Mouse (Mus musculus) liver, embryonic 14.5 days (tissue): ENCODE results near the gene Golga7b. TPM values are rescaled to one million over a fixed set of nuclear protein-coding genes. Genes with fewer than 3 reads are reported as not detected.

Experiments used
- ATAC-seq: fragments of 200-750 bp; cut with Nextera tagmentation; 2 replicates; pipeline ENCODE4 v1.8.0; 2017; ENCODE audit warnings: moderate number of reproducible peaks, mild to moderate bottlenecking, moderate library complexity; ENCODE audit not compliant: insufficient read depth
- DNase-seq, 3 experiments: peaks; one replicate each; pipeline ENCODE4 v3.0.0-alpha.2; 2012 to 2013; ENCODE audit warnings: low read depth in 3 of 3, low spot score in 3 of 3
- H3K27ac ChIP-seq: fragments of 300-500 bp; sonication (generic); 2 replicates; pipeline ENCODE4 v1.5.1; 2014; ENCODE audit warnings: moderate library complexity, mild to moderate bottlenecking, control low read depth, inconsistent platforms
- H3K27me3 ChIP-seq: fragments of 300-500 bp; sonication (generic); 2 replicates; pipeline ENCODE4 v1.6.1; 2014; ENCODE audit warnings: mild to moderate bottlenecking, low read length, moderate library complexity; ENCODE audit not compliant: control insufficient read depth, insufficient read depth
- H3K36me3 ChIP-seq: fragments of 300-500 bp; sonication (generic); replicated peaks from 2 replicates; pipeline ENCODE4 v1.6.1; 2014; ENCODE audit warnings: low read depth; ENCODE audit not compliant: control insufficient read depth, insufficient read depth
- H3K4me1 ChIP-seq, 2 experiments: fragments of 200-500 bp in 1 of 2; fragments of 300-500 bp in 1 of 2; sonication (generic) in 1 of 2; replicated peaks; 2 replicates each; pipeline ENCODE4 v1.6.1; 2012 to 2014; ENCODE audit warnings: antibody characterized with exemption in 1 of 2, inconsistent platforms in 1 of 2, low read length in 1 of 2; ENCODE audit not compliant: control insufficient read depth in 2 of 2, insufficient read depth in 2 of 2
- H3K4me2 ChIP-seq: fragments of 300-500 bp; sonication (generic); 2 replicates; pipeline ENCODE4 v1.6.1; 2014; ENCODE audit warnings: low read depth, mild to moderate bottlenecking, control low read depth, moderate library complexity
- H3K4me3 ChIP-seq, 2 experiments: fragments of 200-500 bp in 1 of 2; fragments of 300-500 bp in 1 of 2; sonication (generic) in 1 of 2; 2 replicates each; pipeline ENCODE4 v1.5.1; 2012 to 2014; ENCODE audit warnings: low read depth in 2 of 2, low read length in 2 of 2, mild to moderate bottlenecking in 2 of 2, control low read depth in 1 of 2, inconsistent platforms in 1 of 2, moderate library complexity in 1 of 2; ENCODE audit not compliant: insufficient read depth in 1 of 2
- H3K9ac ChIP-seq: fragments of 300-500 bp; sonication (generic); replicated peaks from 2 replicates; pipeline ENCODE4 v1.6.1; 2014; ENCODE audit warnings: mild to moderate bottlenecking, control low read depth, moderate library complexity
- H3K9me3 ChIP-seq: fragments of 300-500 bp; sonication (generic); 2 replicates; pipeline ENCODE4 v1.6.1; 2016; ENCODE audit warnings: low read length, mixed read lengths; ENCODE audit not compliant: control insufficient read depth
- CTCF ChIP-seq: IDR thresholded peaks from 2 replicates; pipeline ENCODE4 v1.5.1; 2016; ENCODE audit warnings: antibody characterized with exemption, low read depth, control low read depth
- EP300 ChIP-seq: IDR thresholded peaks from 2 replicates; pipeline ENCODE4 v1.6.1; 2016; ENCODE audit warnings: antibody characterized with exemption, low read depth
- WGBS: fragments of 180-500 bp; shearing (Covaris S2); extraction: QIAGEN DNeasy Blood & Tissue Kit; methylation state at CpG from one replicate; pipeline ENCODE4 v1.1.7; 2014; ENCODE audit not compliant: insufficient replicate concordance; 5-methylcytosine and 5-hydroxymethylcytosine counted together
- polyA plus RNA-seq, 2 experiments: library from polyadenylated mRNA; depleted of rRNA in 1 of 2; stranded (reverse) in 1 of 2; unstranded in 1 of 2; fragments of >200 nt; fragmentation: Nextera tagmentation in 1 of 2; extraction: Ambion mirVana in 1 of 2; gene quantifications; 2 replicates each; pipeline versions ENCODE4 v1.2.1 to v1.2.3; 2012 to 2014

Gene Golga7b
- polyA plus RNA-seq, 2 experiments = not detected

GRCm38 (mm10) chr19:42277288-42277687, 29.9 kb downstream of the Golga7b start:
- H3K9ac ChIP-seq = no peak overlapping the region
- 61% methylated on average over 6 of the region's 6 CpGs for WGBS
- TF ChIP-seq EP300 (no peak), CTCF (no peak)
- DNase-seq (no peak), ATAC-seq (no peak)
- H3K36me3 ChIP-seq = no peaks in the 10 kb centered on the region
- no peaks in the 10 kb centered on the region for H3K27me3 ChIP-seq
- H3K27ac ChIP-seq = no peak overlapping the region
- H3K4me3 ChIP-seq = no peak overlapping the region
- H3K9me3 ChIP-seq = no peaks in the 10 kb centered on the region
- H3K4me2 ChIP-seq = no peak overlapping the region
- H3K4me1 ChIP-seq = no peaks in the 10 kb centered on the region

DNA sequence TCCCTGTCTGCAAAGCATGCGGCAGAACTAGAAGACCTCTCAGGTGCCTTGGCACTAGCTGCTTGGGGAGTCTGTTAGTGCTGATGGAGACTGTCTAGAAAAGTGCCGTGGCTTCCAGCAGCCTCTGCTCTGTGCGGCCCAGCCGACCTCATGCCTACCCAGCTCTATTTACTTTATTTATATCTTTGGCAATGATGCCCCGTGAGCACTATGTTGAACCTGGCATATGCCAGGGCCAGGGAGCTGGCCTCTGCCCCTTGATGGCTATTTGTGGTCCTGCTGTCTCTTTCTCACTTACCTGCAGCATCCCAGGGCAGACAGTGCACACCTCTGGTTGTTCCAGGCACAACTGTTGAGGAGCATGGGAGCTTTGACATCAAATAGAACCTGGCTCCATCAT, 31.1 kb downstream of the Golga7b start:
- Histone ChIP-seq H3K9me3 (no peaks in the 10 kb centered on the region), H3K27me3 (no peaks in the 10 kb centered on the region), H3K4me1 (no peaks in the 10 kb centered on the region), H3K36me3 (no peaks in the 10 kb centered on the region), H3K4me2 (no peak overlapping the region), H3K27ac (no peak overlapping the region), H3K9ac (no peak overlapping the region), H3K4me3 (no peak overlapping the region)
- 52% methylated on average over 5 of the region's 5 CpGs for WGBS
- DNase-seq = no peak
- no peak for ATAC-seq
- TF ChIP-seq EP300 (no peak), CTCF (no peak)

GRCm38 (mm10) chr19:42279611-42280010, 32.2 kb downstream of the Golga7b start:
- Histone ChIP-seq H3K27ac (no peak overlapping the region), H3K9ac (no peak overlapping the region), H3K4me3 (no peak overlapping the region), H3K4me2 (no peak overlapping the region), H3K9me3 (no peaks in the 10 kb centered on the region), H3K36me3 (no peaks in the 10 kb centered on the region), H3K4me1 (no peaks in the 10 kb centered on the region), H3K27me3 (no peaks in the 10 kb centered on the region)
- ATAC-seq (no peak), DNase-seq (no peak)
- 50% methylated on average over 3 of the region's 3 CpGs for WGBS
- TF ChIP-seq CTCF = no peak
- TF ChIP-seq EP300 = no peak

DNA sequence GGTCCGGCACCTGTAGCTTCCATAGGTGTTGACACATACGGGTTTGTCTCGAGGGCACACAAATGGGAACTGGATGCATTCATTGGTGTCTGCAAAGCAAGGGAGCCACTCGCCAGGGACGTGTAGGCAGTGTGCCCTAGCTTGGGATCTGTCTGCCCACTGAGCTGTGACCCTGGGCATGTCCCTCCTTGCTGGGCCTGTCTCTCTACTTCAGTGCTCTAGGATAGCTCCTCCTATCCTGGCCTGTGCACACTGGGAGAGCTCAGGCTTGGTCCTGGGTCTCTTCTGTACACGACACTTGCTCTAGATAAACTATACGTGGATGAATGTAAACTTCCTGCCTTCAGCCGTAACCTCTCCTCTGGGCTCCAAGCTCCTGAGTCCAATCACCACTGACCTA, 36.8 kb downstream of the Golga7b start:
- Histone ChIP-seq H3K27me3 (no peaks in the 10 kb centered on the region), H3K4me2 (no peak overlapping the region), H3K4me1 (no peaks in the 10 kb centered on the region), H3K9me3 (no peaks in the 10 kb centered on the region), H3K4me3 (no peak overlapping the region), H3K36me3 (no peaks in the 10 kb centered on the region), H3K9ac (no peak overlapping the region), H3K27ac (no peak overlapping the region)
- DNase-seq (no peak), ATAC-seq (no peak)
- 52% methylated on average over 8 of the region's 8 CpGs for WGBS
- TF ChIP-seq EP300 (no peak), CTCF (no peak)

GRCm38 (mm10) chr19:42288361-42288760, 41.0 kb downstream of the Golga7b start:
- no peak overlapping the region for H3K9ac ChIP-seq
- ATAC-seq (no peak), DNase-seq (no peak)
- no peaks in the 10 kb centered on the region for H3K36me3 ChIP-seq
- no peaks in the 10 kb centered on the region for H3K27me3 ChIP-seq
- H3K4me2 ChIP-seq = no peak overlapping the region
- TF ChIP-seq CTCF (no peak), EP300 (no peak)
- H3K4me1 ChIP-seq = no peaks in the 10 kb centered on the region
- no peak overlapping the region for H3K27ac ChIP-seq
- no peaks in the 10 kb centered on the region for H3K9me3 ChIP-seq
- H3K4me3 ChIP-seq = no peak overlapping the region
- 37% methylated on average over 4 of the region's 4 CpGs for WGBS
